Mouse (Mus musculus): ENCODE measurements around the gene Anp32a.

GRCm38 (mm10) chr9:62347201-62347600 lies 6.1 kb downstream of the Anp32a start:
- no peak for TF ChIP-seq CTCF (IDR thresholded peaks at IDR 0.05)
- TF ChIP-seq POLR2A (IDR thresholded peaks at IDR 0.05; ENCODE audit: insufficient read depth, low read depth, low read length): no peak
- TF ChIP-seq EP300 (IDR thresholded peaks at IDR 0.05; ENCODE audit: insufficient read depth, low read depth, low read length): no peak

All from heart, adult 2 months (tissue).